Mouse (Mus musculus): ENCODE measurements at regions not wholly inside any gene's neighbourhood (a gene's known extent, or its start where the extent isn't known, plus 50 kb on each side); places are given as distances from the start of the nearest gene placed in this dataset.
"Not testable (repeated sequence)": the region's sequence is repeated elsewhere in the genome, so short reads cannot be mapped to it uniquely, and the experiment has no call there.

- no peak overlapping the region for H3K9ac ChIP-seq (ENCODE audit: low read length)
- H3K27me3 ChIP-seq (ENCODE audit: control insufficient read depth, insufficient read depth, low read length) = no peaks in the 10 kb centered on the region
- H3K4me2 ChIP-seq (ENCODE audit: low read depth, low read length) = no peak overlapping the region
- 69% methylated on average over 7 of the region's 7 CpGs for WGBS
- no peaks in the 10 kb centered on the region for H3K4me1 ChIP-seq (ENCODE audit: control insufficient read depth, insufficient read depth, low read length)
- H3K9me3 ChIP-seq (replicated peaks; ENCODE audit: control insufficient read depth, low read length) = no peaks in the 10 kb centered on the region
- H3K27ac ChIP-seq (ENCODE audit: low read length) = no peak overlapping the region
- no peak for ATAC-seq (replicated peaks; ENCODE audit: extremely low read depth, insufficient read depth, low FRiP score)
- H3K36me3 ChIP-seq (ENCODE audit: control insufficient read depth, insufficient read depth) = no peaks in the 10 kb centered on the region
- no peak overlapping the region for H3K4me3 ChIP-seq (ENCODE audit: low read length)
Observed at GRCm38 (mm10) chr17:50346451-50347192, 53.2 kb upstream of the Dazl start.

GRCm38 (mm10) chr17:50353818-50354217, 60.4 kb upstream of the Dazl start:
- H3K27me3 ChIP-seq (ENCODE audit: control insufficient read depth, insufficient read depth, low read length); H3K4me3 ChIP-seq (ENCODE audit: low read length); H3K4me1 ChIP-seq (ENCODE audit: control insufficient read depth, insufficient read depth, low read length); H3K9me3 ChIP-seq (replicated peaks; ENCODE audit: control insufficient read depth, low read length); ATAC-seq (replicated peaks; ENCODE audit: extremely low read depth, insufficient read depth, low FRiP score); H3K27ac ChIP-seq (ENCODE audit: low read length); H3K4me2 ChIP-seq (ENCODE audit: low read depth, low read length); H3K36me3 ChIP-seq (ENCODE audit: control insufficient read depth, insufficient read depth); H3K9ac ChIP-seq (ENCODE audit: low read length): not testable (repeated sequence)
- 60% methylated on average over 2 of the region's 2 CpGs for WGBS

GRCm38 (mm10) chr17:50354357-50354756, 60.9 kb upstream of the Dazl start:
- H3K9me3 ChIP-seq (replicated peaks; ENCODE audit: control insufficient read depth, low read length) = no peaks in the 10 kb centered on the region
- H3K36me3 ChIP-seq (ENCODE audit: control insufficient read depth, insufficient read depth) = no peaks in the 10 kb centered on the region
- H3K4me1 ChIP-seq (ENCODE audit: control insufficient read depth, insufficient read depth, low read length) = no peaks in the 10 kb centered on the region
- H3K4me2 ChIP-seq (ENCODE audit: low read depth, low read length) = no peak overlapping the region
- H3K4me3 ChIP-seq (ENCODE audit: low read length) = no peak overlapping the region
- 88% methylated on average over 6 of the region's 6 CpGs for WGBS
- ATAC-seq (replicated peaks; ENCODE audit: extremely low read depth, insufficient read depth, low FRiP score) = no peak
- H3K9ac ChIP-seq (ENCODE audit: low read length) = no peak overlapping the region
- no peaks in the 10 kb centered on the region for H3K27me3 ChIP-seq (ENCODE audit: control insufficient read depth, insufficient read depth, low read length)
- no peak overlapping the region for H3K27ac ChIP-seq (ENCODE audit: low read length)

- no peak overlapping the region for H3K4me2 ChIP-seq (ENCODE audit: low read depth, low read length)
- H3K9me3 ChIP-seq (replicated peaks; ENCODE audit: control insufficient read depth, low read length) = no peaks in the 10 kb centered on the region
- 42% methylated on average over 9 of the region's 9 CpGs for WGBS
- peaks cover 2% of the 10 kb centered on the region; the same call in 1 of the 2 replicates for H3K4me1 ChIP-seq (ENCODE audit: control insufficient read depth, insufficient read depth, low read length)
- ATAC-seq (replicated peaks; ENCODE audit: extremely low read depth, insufficient read depth, low FRiP score) = no peak
- H3K36me3 ChIP-seq (ENCODE audit: control insufficient read depth, insufficient read depth) = no peaks in the 10 kb centered on the region
- no peak overlapping the region for H3K27ac ChIP-seq (ENCODE audit: low read length)
- H3K4me3 ChIP-seq (ENCODE audit: low read length) = no peak overlapping the region
- no peak overlapping the region for H3K9ac ChIP-seq (ENCODE audit: low read length)
- H3K27me3 ChIP-seq (ENCODE audit: control insufficient read depth, insufficient read depth, low read length) = no peaks in the 10 kb centered on the region
Observed at GRCm38 (mm10) chr17:50361657-50362233, 68.3 kb upstream of the Dazl start.

- Histone ChIP-seq H3K27ac (ENCODE audit: low read length) (no peak overlapping the region), H3K27me3 (ENCODE audit: control insufficient read depth, insufficient read depth, low read length) (no peaks in the 10 kb centered on the region), H3K9ac (ENCODE audit: low read length) (no peak overlapping the region), H3K4me1 (ENCODE audit: control insufficient read depth, insufficient read depth, low read length) (peaks cover 2% of the 10 kb centered on the region; the same call in 1 of the 2 replicates), H3K4me3 (ENCODE audit: low read length) (no peak overlapping the region), H3K36me3 (ENCODE audit: control insufficient read depth, insufficient read depth) (no peaks in the 10 kb centered on the region), H3K9me3 (replicated peaks; ENCODE audit: control insufficient read depth, low read length) (no peaks in the 10 kb centered on the region), H3K4me2 (ENCODE audit: low read depth, low read length) (no peak overlapping the region)
- 90% methylated on average over 7 of the region's 7 CpGs for WGBS
- no peak for ATAC-seq (replicated peaks; ENCODE audit: extremely low read depth, insufficient read depth, low FRiP score)
Observed at GRCm38 (mm10) chr17:50365396-50365795, 72.0 kb upstream of the Dazl start.

- Histone ChIP-seq H3K4me3 (ENCODE audit: low read length) (no peak overlapping the region), H3K9ac (ENCODE audit: low read length) (no peak overlapping the region), H3K4me2 (ENCODE audit: low read depth, low read length) (no peak overlapping the region), H3K9me3 (replicated peaks; ENCODE audit: control insufficient read depth, low read length) (no peaks in the 10 kb centered on the region), H3K4me1 (ENCODE audit: control insufficient read depth, insufficient read depth, low read length) (peaks cover 2% of the 10 kb centered on the region; the same call in 1 of the 2 replicates), H3K36me3 (ENCODE audit: control insufficient read depth, insufficient read depth) (no peaks in the 10 kb centered on the region), H3K27me3 (ENCODE audit: control insufficient read depth, insufficient read depth, low read length) (no peaks in the 10 kb centered on the region), H3K27ac (ENCODE audit: low read length) (no peak overlapping the region)
- 72% methylated on average over 5 of the region's 5 CpGs for WGBS
- no peak for ATAC-seq (replicated peaks; ENCODE audit: extremely low read depth, insufficient read depth, low FRiP score)
Observed at GRCm38 (mm10) chr17:50366181-50366580, 72.7 kb upstream of the Dazl start.

GRCm38 (mm10) chr17:50369216-50369875, 75.9 kb upstream of the Dazl start:
- Histone ChIP-seq H3K36me3 (ENCODE audit: control insufficient read depth, insufficient read depth) (no peaks in the 10 kb centered on the region), H3K4me2 (ENCODE audit: low read depth, low read length) (no peak overlapping the region), H3K27me3 (ENCODE audit: control insufficient read depth, insufficient read depth, low read length) (no peaks in the 10 kb centered on the region), H3K27ac (ENCODE audit: low read length) (no peak overlapping the region), H3K9ac (ENCODE audit: low read length) (no peak overlapping the region), H3K4me3 (ENCODE audit: low read length) (no peak overlapping the region), H3K4me1 (ENCODE audit: control insufficient read depth, insufficient read depth, low read length) (no peaks in the 10 kb centered on the region), H3K9me3 (replicated peaks; ENCODE audit: control insufficient read depth, low read length) (no peaks in the 10 kb centered on the region)
- no peak for ATAC-seq (replicated peaks; ENCODE audit: extremely low read depth, insufficient read depth, low FRiP score)
- WGBS = 69% methylated on average over 6 of the region's 6 CpGs

GRCm38 (mm10) chr17:50370484-50370883, 77.0 kb upstream of the Dazl start:
- Histone ChIP-seq H3K9me3 (replicated peaks; ENCODE audit: control insufficient read depth, low read length) (no peaks in the 10 kb centered on the region), H3K9ac (ENCODE audit: low read length) (no peak overlapping the region), H3K36me3 (ENCODE audit: control insufficient read depth, insufficient read depth) (no peaks in the 10 kb centered on the region), H3K4me3 (ENCODE audit: low read length) (no peak overlapping the region), H3K27me3 (ENCODE audit: control insufficient read depth, insufficient read depth, low read length) (no peaks in the 10 kb centered on the region), H3K4me2 (ENCODE audit: low read depth, low read length) (no peak overlapping the region), H3K27ac (ENCODE audit: low read length) (no peak overlapping the region), H3K4me1 (ENCODE audit: control insufficient read depth, insufficient read depth, low read length) (no peaks in the 10 kb centered on the region)
- ATAC-seq (replicated peaks; ENCODE audit: extremely low read depth, insufficient read depth, low FRiP score) = no peak
- WGBS = 80% methylated on average over 1 of the region's 1 CpGs

- no peaks in the 10 kb centered on the region for H3K4me1 ChIP-seq (ENCODE audit: control insufficient read depth, insufficient read depth, low read length)
- no peak overlapping the region for H3K4me2 ChIP-seq (ENCODE audit: low read depth, low read length)
- H3K27me3 ChIP-seq (ENCODE audit: control insufficient read depth, insufficient read depth, low read length) = no peaks in the 10 kb centered on the region
- no peak overlapping the region for H3K27ac ChIP-seq (ENCODE audit: low read length)
- ATAC-seq (replicated peaks; ENCODE audit: extremely low read depth, insufficient read depth, low FRiP score) = no peak
- H3K36me3 ChIP-seq (ENCODE audit: control insufficient read depth, insufficient read depth) = no peaks in the 10 kb centered on the region
- H3K4me3 ChIP-seq (ENCODE audit: low read length) = no peak overlapping the region
- H3K9me3 ChIP-seq (replicated peaks; ENCODE audit: control insufficient read depth, low read length) = no peaks in the 10 kb centered on the region
- no peak overlapping the region for H3K9ac ChIP-seq (ENCODE audit: low read length)
- 67% methylated on average over 5 of the region's 5 CpGs for WGBS
Observed at GRCm38 (mm10) chr17:50373496-50374141, 80.2 kb upstream of the Dazl start.

Measured in heart, embryonic 16.5 days (tissue).